Comparison of ENCODE assay signal across 8 mouse cellular contexts in genomic region chr7:80209669-80210068, GRCm38 (mm10). TPM values are rescaled to one million over a fixed set of nuclear protein-coding genes. Genes with fewer than 3 reads are reported as not detected.
DNase-seq lines count a peak whose midpoint lies in the region; ATAC-seq and TF ChIP-seq lines count a peak whose summit lies in the region.

No protein-coding gene starts in this region.

- H3K4me2 ChIP-seq in kidney, embryonic 15.5 days, result no peak overlapping the region
- H3K4me2 ChIP-seq in embryonic facial prominence, embryonic 13.5 days, result no peak overlapping the region
- peak overlapping the region; percentile 64 for H3K4me2 ChIP-seq in liver, postnatal 0 days (ENCODE audit: low read depth, low read length)
- H3K4me2 ChIP-seq in neural tube, embryonic 15.5 days, result no peak overlapping the region

- TF ChIP-seq CTCF in liver, postnatal 0 days (IDR thresholded peaks at IDR 0.05; ENCODE audit: low read depth), result no peak

- no peak for DNase-seq in kidney, adult 8-10 months
- peak; percentile 70 for DNase-seq in liver, postnatal 0 days
- DNase-seq in thymus, adult 18-20 months, result peak; percentile 46 to 79
- no peak for DNase-seq in kidney, postnatal 14 days
- no peak for DNase-seq in cerebellum, adult 9-11 months

- H3K9me3 ChIP-seq in kidney, embryonic 15.5 days (replicated peaks), result no peaks in the 10 kb centered on the region
- H3K9me3 ChIP-seq in embryonic facial prominence, embryonic 13.5 days, result no peaks in the 10 kb centered on the region
- no peaks in the 10 kb centered on the region for H3K9me3 ChIP-seq in liver, postnatal 0 days (ENCODE audit: low read length)
- H3K9me3 ChIP-seq in neural tube, embryonic 15.5 days (replicated peaks), result no peaks in the 10 kb centered on the region

- 68% methylated on average over 6 of the region's 6 CpGs for WGBS in kidney, embryonic 15.5 days
- 68% methylated on average over 6 of the region's 6 CpGs for whole genome bisulfite sequencing in embryonic facial prominence, embryonic 13.5 days
- WGBS in liver, postnatal 0 days (ENCODE audit: insufficient replicate concordance), result 30% methylated on average over 6 of the region's 6 CpGs
- WGBS in neural tube, embryonic 15.5 days, result 85% methylated on average over 6 of the region's 6 CpGs

- H3K36me3 ChIP-seq in kidney, embryonic 15.5 days, result peaks cover 16% of the 10 kb centered on the region
- H3K36me3 ChIP-seq in embryonic facial prominence, embryonic 13.5 days, result peaks cover 17% of the 10 kb centered on the region
- H3K36me3 ChIP-seq in liver, postnatal 0 days (replicated peaks; ENCODE audit: insufficient read depth, low read length), result peaks cover 29% of the 10 kb centered on the region
- peaks cover 16% of the 10 kb centered on the region for H3K36me3 ChIP-seq in neural tube, embryonic 15.5 days

- H3K27ac ChIP-seq in kidney, embryonic 15.5 days, result peak overlapping the region; percentile 78
- H3K27ac ChIP-seq in embryonic facial prominence, embryonic 13.5 days, result peak overlapping the region; percentile 80; the same call in 1 of the 2 replicates
- H3K27ac ChIP-seq in liver, postnatal 0 days (ENCODE audit: low read depth), result peak overlapping the region; percentile 98
- no peak overlapping the region for H3K27ac ChIP-seq in neural tube, embryonic 15.5 days (replicated peaks)

- TF ChIP-seq EP300 in liver, postnatal 0 days (IDR thresholded peaks at IDR 0.05; ENCODE audit: low read depth), result no peak

- H3K4me1 ChIP-seq in kidney, embryonic 15.5 days, result peaks cover 56% of the 10 kb centered on the region
- H3K4me1 ChIP-seq in embryonic facial prominence, embryonic 13.5 days, result peaks cover 55% of the 10 kb centered on the region
- H3K4me1 ChIP-seq in liver, postnatal 0 days (ENCODE audit: insufficient read depth), result peaks cover 67% of the 10 kb centered on the region
- H3K4me1 ChIP-seq in neural tube, embryonic 15.5 days, result peaks cover 47% of the 10 kb centered on the region

- ATAC-seq in kidney, embryonic 15.5 days (replicated peaks; ENCODE audit: low FRiP score), result no peak
- no peak for ATAC-seq in embryonic facial prominence, embryonic 13.5 days (ENCODE audit: insufficient number of reproducible peaks, insufficient read depth, low FRiP score, low TSS enrichment, low read depth)
- ATAC-seq in liver, postnatal 0 days, result no peak
- no peak for ATAC-seq in neural tube, embryonic 15.5 days (ENCODE audit: low FRiP score)

- no peak overlapping the region for H3K4me3 ChIP-seq in kidney, embryonic 15.5 days (replicated peaks)
- H3K4me3 ChIP-seq in embryonic facial prominence, embryonic 13.5 days, result no peak overlapping the region
- H3K4me3 ChIP-seq in liver, postnatal 0 days (ENCODE audit: low read depth, low read length), result peak overlapping the region; percentile 21
- no peak overlapping the region for H3K4me3 ChIP-seq in neural tube, embryonic 15.5 days (replicated peaks)

- H3K27me3 ChIP-seq in kidney, embryonic 15.5 days, result no peaks in the 10 kb centered on the region
- no peaks in the 10 kb centered on the region for H3K27me3 ChIP-seq in embryonic facial prominence, embryonic 13.5 days
- no peaks in the 10 kb centered on the region for H3K27me3 ChIP-seq in liver, postnatal 0 days (ENCODE audit: insufficient read depth, low read length)
- no peaks in the 10 kb centered on the region for H3K27me3 ChIP-seq in neural tube, embryonic 15.5 days (replicated peaks)

- H3K9ac ChIP-seq in kidney, embryonic 15.5 days, result no peak overlapping the region
- H3K9ac ChIP-seq in embryonic facial prominence, embryonic 13.5 days, result 0 out of 2 replicates have a peak overlapping the region, but pooled peaks have one; percentile 27
- peak overlapping the region; percentile 61 for H3K9ac ChIP-seq in liver, postnatal 0 days (replicated peaks)
- no peak overlapping the region for H3K9ac ChIP-seq in neural tube, embryonic 15.5 days (replicated peaks)

RNA-seq across cellular contexts. Expression of gene Cib1, which starts 22.9 kb away (rescaled TPM):
- polyA plus RNA-seq in kidney, embryonic 15.5 days (2015; fragmentation: Nextera tagmentation; extraction: Ambion mirVana), result 108 and 122 TPM in 2 replicates
- polyA plus RNA-seq in embryonic facial prominence, embryonic 13.5 days (2015; fragmentation: Nextera tagmentation; extraction: Ambion mirVana), result 69.9 and 71.1 TPM in 2 replicates
- 79.4 and 89.2 TPM in 2 replicates for polyA plus RNA-seq in liver, postnatal 0 days (2015; fragmentation: Nextera tagmentation; extraction: Ambion mirVana)
- polyA plus RNA-seq in neural tube, embryonic 15.5 days (2015; fragmentation: Nextera tagmentation; extraction: Ambion mirVana), result 32.2 and 59.5 TPM in 2 replicates

RNA-seq across cellular contexts. Expression of gene Gdpgp1, which starts 23.0 kb away (rescaled TPM):
- polyA plus RNA-seq in kidney, embryonic 15.5 days (2015; fragmentation: Nextera tagmentation; extraction: Ambion mirVana), result 3.5 and 3.9 TPM in 2 replicates
- polyA plus RNA-seq in embryonic facial prominence, embryonic 13.5 days (2015; fragmentation: Nextera tagmentation; extraction: Ambion mirVana), result 3.8 TPM in 2 replicates
- polyA plus RNA-seq in liver, postnatal 0 days (2015; fragmentation: Nextera tagmentation; extraction: Ambion mirVana), result 1.5 and 1.6 TPM in 2 replicates
- 4.6 and 5.5 TPM in 2 replicates for polyA plus RNA-seq in neural tube, embryonic 15.5 days (2015; fragmentation: Nextera tagmentation; extraction: Ambion mirVana)

RNA-seq across cellular contexts. Expression of gene Sema4b, which starts 23.0 kb away (rescaled TPM):
- 17.1 and 21.9 TPM in 2 replicates for polyA plus RNA-seq in kidney, embryonic 15.5 days (2015; fragmentation: Nextera tagmentation; extraction: Ambion mirVana)
- polyA plus RNA-seq in embryonic facial prominence, embryonic 13.5 days (2015; fragmentation: Nextera tagmentation; extraction: Ambion mirVana), result 18.6 and 19.8 TPM in 2 replicates
- polyA plus RNA-seq in liver, postnatal 0 days (2015; fragmentation: Nextera tagmentation; extraction: Ambion mirVana), result 11.7 and 13.5 TPM in 2 replicates
- 22.7 and 25.8 TPM in 2 replicates for polyA plus RNA-seq in neural tube, embryonic 15.5 days (2015; fragmentation: Nextera tagmentation; extraction: Ambion mirVana)

RNA-seq across cellular contexts. Expression of gene Ttll13, which starts 36.5 kb away (rescaled TPM):
- 1.2 and 2.1 TPM in 2 replicates for polyA plus RNA-seq in kidney, embryonic 15.5 days (2015; fragmentation: Nextera tagmentation; extraction: Ambion mirVana)
- 0.90 and 2.3 TPM in 2 replicates for polyA plus RNA-seq in embryonic facial prominence, embryonic 13.5 days (2015; fragmentation: Nextera tagmentation; extraction: Ambion mirVana)
- 0.43 TPM in 2 replicates for polyA plus RNA-seq in liver, postnatal 0 days (2015; fragmentation: Nextera tagmentation; extraction: Ambion mirVana)
- 2.0 and 2.4 TPM in 2 replicates for polyA plus RNA-seq in neural tube, embryonic 15.5 days (2015; fragmentation: Nextera tagmentation; extraction: Ambion mirVana)

RNA-seq across cellular contexts. Expression of gene Ngrn, which starts 51.3 kb away (rescaled TPM):
- 47.5 and 48.3 TPM in 2 replicates for polyA plus RNA-seq in kidney, embryonic 15.5 days (2015; fragmentation: Nextera tagmentation; extraction: Ambion mirVana)
- polyA plus RNA-seq in embryonic facial prominence, embryonic 13.5 days (2015; fragmentation: Nextera tagmentation; extraction: Ambion mirVana), result 52.2 and 52.5 TPM in 2 replicates
- polyA plus RNA-seq in liver, postnatal 0 days (2015; fragmentation: Nextera tagmentation; extraction: Ambion mirVana), result 20.9 and 23.1 TPM in 2 replicates
- 65.6 and 68.2 TPM in 2 replicates for polyA plus RNA-seq in neural tube, embryonic 15.5 days (2015; fragmentation: Nextera tagmentation; extraction: Ambion mirVana)

Comparison
In these comparisons a context has a peak if more than half of its experiments do, and no peak if none do; other contexts are left out.
1. H3K9ac ChIP-seq: peak in embryonic facial prominence, embryonic 13.5 days (single experiment) and liver, postnatal 0 days (single experiment); none in kidney, embryonic 15.5 days (single experiment) and neural tube, embryonic 15.5 days (single experiment).
2. DNase-seq: peak in liver, postnatal 0 days (single experiment) and thymus, adult 18-20 months (2 of 2); none in kidney, adult 8-10 months (0 of 2), kidney, postnatal 14 days (single experiment) and cerebellum, adult 9-11 months (single experiment).